Mouse (Mus musculus) kidney, embryonic 15.5 days (tissue): ENCODE data around the gene Btbd3. TPM values are rescaled to one million over a fixed set of nuclear protein-coding genes. Genes with fewer than 3 reads are reported as not detected.

Experiments used
- ATAC-seq: fragments of 200-750 bp; cut with Nextera tagmentation; replicated peaks from 2 replicates; pipeline ENCODE4 v1.8.0; 2017; ENCODE audit warnings: moderate TSS enrichment; ENCODE audit not compliant: low FRiP score
- H3K27ac ChIP-seq: fragments of 300-500 bp; sonication (generic); 2 replicates; pipeline ENCODE4 v1.5.1; 2015; ENCODE audit warnings: mild to moderate bottlenecking, inconsistent platforms
- H3K27me3 ChIP-seq: fragments of 300-500 bp; sonication (generic); 2 replicates; pipeline ENCODE4 v1.6.1; 2015; ENCODE audit warnings: inconsistent platforms
- H3K36me3 ChIP-seq: fragments of 300-500 bp; sonication (generic); 2 replicates; pipeline ENCODE4 v1.6.1; 2015; ENCODE audit warnings: inconsistent platforms
- H3K4me1 ChIP-seq: fragments of 300-500 bp; sonication (generic); 2 replicates; pipeline ENCODE4 v1.6.1; 2015; ENCODE audit warnings: inconsistent platforms
- H3K4me2 ChIP-seq: fragments of 300-500 bp; sonication (generic); 2 replicates; pipeline ENCODE4 v1.6.1; 2015; ENCODE audit warnings: moderate library complexity, mild to moderate bottlenecking, inconsistent platforms
- H3K4me3 ChIP-seq: fragments of 300-500 bp; sonication (generic); replicated peaks from 2 replicates; pipeline ENCODE4 v1.5.1; 2015; ENCODE audit warnings: mild to moderate bottlenecking, inconsistent platforms
- H3K9ac ChIP-seq: fragments of 300-500 bp; sonication (generic); 2 replicates; pipeline ENCODE4 v1.6.1; 2015; ENCODE audit warnings: mild to moderate bottlenecking, inconsistent platforms
- H3K9me3 ChIP-seq: fragments of 300-500 bp; sonication (generic); replicated peaks from 2 replicates; pipeline ENCODE4 v1.6.1; 2016; ENCODE audit warnings: inconsistent platforms
- WGBS: fragments of 180-500 bp; shearing (Covaris S2); methylation state at CpG from one replicate; pipeline ENCODE4 v1.1.7; 2015; ENCODE audit warnings: mixed read lengths; 5-methylcytosine and 5-hydroxymethylcytosine counted together
- polyA plus RNA-seq: library from polyadenylated mRNA; unstranded; fragments of >200 nt; fragmentation: Nextera tagmentation; extraction: Ambion mirVana; gene quantifications from 2 replicates; pipeline ENCODE4 v1.2.1, GENCODE M21; 2015

Gene Btbd3
- polyA plus RNA-seq, 1 experiment from 2014 or later = 17.4 TPM

DNA sequence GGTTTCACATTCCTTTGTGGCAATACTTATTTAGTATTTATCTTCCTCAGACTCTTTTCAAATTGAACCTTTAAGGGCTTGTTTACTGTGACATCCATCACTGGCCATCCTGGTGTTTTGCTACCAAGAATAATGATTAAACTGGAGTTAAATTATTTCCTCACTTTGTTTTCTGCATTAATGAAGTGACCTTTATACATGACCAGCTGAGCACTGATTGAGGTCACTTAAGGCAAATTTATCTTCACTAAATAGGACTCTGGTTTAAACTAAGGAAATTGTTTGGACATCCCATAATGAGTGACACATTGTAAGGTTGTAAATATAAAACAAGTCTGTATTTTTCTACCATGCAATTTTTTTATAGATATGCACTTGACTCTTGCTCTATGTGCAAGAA, 235.8 kb downstream of the Btbd3 start:
- H3K4me2 ChIP-seq = no peak overlapping the region
- no peaks in the 10 kb centered on the region for H3K9me3 ChIP-seq
- no peak for ATAC-seq
- no peak overlapping the region for H3K27ac ChIP-seq
- H3K4me3 ChIP-seq = no peak overlapping the region
- H3K27me3 ChIP-seq = no peaks in the 10 kb centered on the region
- no peaks in the 10 kb centered on the region for H3K36me3 ChIP-seq
- H3K9ac ChIP-seq = no peak overlapping the region
- H3K4me1 ChIP-seq = no peaks in the 10 kb centered on the region

DNA sequence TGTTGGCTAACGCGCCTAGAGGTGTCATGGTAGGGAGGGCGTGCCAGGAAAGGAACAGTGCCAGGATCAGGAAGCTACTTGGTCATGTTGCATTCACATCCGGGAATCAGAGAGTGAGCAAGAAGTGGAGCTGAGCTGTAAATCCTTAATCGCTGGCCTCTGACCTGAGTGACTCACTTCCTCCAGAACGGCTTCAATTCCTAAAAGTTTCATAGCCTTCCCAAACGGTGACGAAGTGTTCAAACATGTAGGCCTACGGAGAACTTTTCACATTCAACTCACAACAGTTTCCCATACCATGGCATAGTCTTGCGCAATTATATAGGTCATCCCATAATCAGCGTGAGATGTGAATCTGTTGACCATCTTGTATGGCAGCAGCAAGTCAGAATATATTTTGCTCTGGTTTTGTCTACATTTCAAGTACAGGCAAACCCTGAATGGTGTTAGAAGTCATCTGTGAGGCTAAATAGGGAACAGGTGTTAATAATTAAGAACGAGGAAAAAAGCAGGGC, 247.6 kb downstream of the Btbd3 start:
- 77% methylated on average over 12 of the region's 12 CpGs for WGBS
- Histone ChIP-seq H3K4me2 (no peak overlapping the region), H3K4me1 (no peaks in the 10 kb centered on the region), H3K4me3 (no peak overlapping the region), H3K36me3 (no peaks in the 10 kb centered on the region), H3K9me3 (no peaks in the 10 kb centered on the region), H3K27me3 (no peaks in the 10 kb centered on the region), H3K27ac (no peak overlapping the region), H3K9ac (no peak overlapping the region)
- no peak for ATAC-seq

DNA sequence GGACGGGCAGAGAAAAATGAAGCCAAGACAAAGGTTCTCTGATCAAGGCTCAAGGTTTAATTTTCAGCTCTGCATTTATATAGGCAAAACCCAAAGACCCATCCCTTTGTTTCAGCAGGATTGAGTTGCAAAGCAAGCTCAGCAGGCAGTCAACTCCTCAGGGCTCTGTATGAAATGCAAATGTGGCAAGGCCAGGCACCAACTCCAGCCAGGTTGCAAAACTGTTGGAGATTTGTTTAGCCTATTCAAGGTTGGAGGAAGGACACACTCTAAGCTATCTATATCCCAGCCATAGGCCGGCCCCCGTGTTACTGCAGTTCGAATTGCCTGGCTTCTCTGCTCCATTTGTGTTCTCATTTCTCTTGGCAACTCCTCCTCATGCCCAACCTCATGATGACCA, 259.2 kb downstream of the Btbd3 start:
- Histone ChIP-seq H3K4me2 (no peak overlapping the region), H3K27ac (no peak overlapping the region), H3K9ac (no peak overlapping the region), H3K36me3 (no peaks in the 10 kb centered on the region), H3K4me1 (no peaks in the 10 kb centered on the region), H3K4me3 (no peak overlapping the region), H3K9me3 (no peaks in the 10 kb centered on the region), H3K27me3 (no peaks in the 10 kb centered on the region)
- WGBS = 43% methylated on average over 4 of the region's 4 CpGs
- ATAC-seq = no peak

GRCm38 (mm10) chr2:138528461-138528860, 272.1 kb downstream of the Btbd3 start:
- WGBS = 76% methylated on average over 1 of the region's 1 CpGs
- H3K9ac ChIP-seq = no peak overlapping the region

GRCm38 (mm10) chr2:138531160-138531967, 275.0 kb downstream of the Btbd3 start:
- no peak overlapping the region for H3K27ac ChIP-seq
- no peaks in the 10 kb centered on the region for H3K9me3 ChIP-seq
- H3K4me2 ChIP-seq = no peak overlapping the region
- 71% methylated on average over 5 of the region's 5 CpGs for WGBS
- ATAC-seq = no peak
- H3K36me3 ChIP-seq = no peaks in the 10 kb centered on the region
- H3K4me1 ChIP-seq = no peaks in the 10 kb centered on the region
- no peak overlapping the region for H3K4me3 ChIP-seq
- H3K27me3 ChIP-seq = no peaks in the 10 kb centered on the region
- H3K9ac ChIP-seq = no peak overlapping the region

More at GRCm38 (mm10) chr2:138528461-138528860, 272.1 kb downstream of the Btbd3 start:
- Histone ChIP-seq H3K27me3 (no peaks in the 10 kb centered on the region), H3K36me3 (no peaks in the 10 kb centered on the region), H3K9me3 (no peaks in the 10 kb centered on the region), H3K4me3 (no peak overlapping the region), H3K4me2 (no peak overlapping the region), H3K27ac (no peak overlapping the region), H3K4me1 (no peaks in the 10 kb centered on the region)
- no peak for ATAC-seq

DNA sequence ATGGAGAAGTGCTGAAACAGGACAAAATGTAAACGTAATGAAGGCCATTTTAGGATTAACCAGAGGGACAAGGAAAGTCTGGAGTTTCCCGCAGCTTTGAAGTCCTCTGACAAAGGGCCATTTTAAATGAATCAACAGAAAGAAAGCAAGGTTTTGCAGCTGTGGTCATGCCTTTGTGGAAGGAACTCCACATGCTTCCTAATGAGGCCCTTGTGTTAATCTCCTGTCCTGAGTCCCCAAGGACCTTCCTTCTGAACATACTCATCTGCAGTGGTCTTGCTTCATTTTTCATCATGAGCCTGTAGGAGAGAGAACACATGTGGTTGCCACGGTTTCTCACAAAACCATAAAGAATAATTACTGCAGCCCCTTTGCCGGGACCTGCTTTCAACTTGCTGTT, 275.6 kb downstream of the Btbd3 start:
- Histone ChIP-seq H3K4me3 (no peak overlapping the region), H3K9me3 (no peaks in the 10 kb centered on the region), H3K4me1 (no peaks in the 10 kb centered on the region), H3K36me3 (no peaks in the 10 kb centered on the region), H3K9ac (no peak overlapping the region), H3K27ac (no peak overlapping the region), H3K27me3 (no peaks in the 10 kb centered on the region), H3K4me2 (no peak overlapping the region)
- no peak for ATAC-seq
- 57% methylated on average over 4 of the region's 4 CpGs for WGBS

DNA sequence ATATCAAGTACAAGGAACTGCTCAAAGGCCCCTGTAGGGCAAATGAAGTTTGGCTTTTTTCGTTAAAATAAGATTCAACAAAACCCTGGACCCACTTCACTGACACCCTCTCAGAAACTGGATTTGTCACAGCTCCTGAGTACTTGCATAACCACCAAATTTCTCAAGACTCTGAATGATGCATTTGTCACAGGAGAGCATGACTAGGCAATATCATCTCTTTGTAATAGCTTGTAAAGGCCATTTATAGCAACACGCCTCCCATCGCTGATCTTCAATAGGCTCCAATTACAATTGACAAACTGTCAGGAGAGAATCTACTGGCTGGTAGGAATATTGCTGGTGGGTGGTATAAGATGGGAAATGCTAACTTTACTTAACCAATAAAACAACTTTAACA, 283.3 kb downstream of the Btbd3 start:
- WGBS = 87% methylated on average over 3 of the region's 3 CpGs
- Histone ChIP-seq H3K4me2 (no peak overlapping the region), H3K9ac (no peak overlapping the region), H3K9me3 (no peaks in the 10 kb centered on the region), H3K4me1 (no peaks in the 10 kb centered on the region), H3K36me3 (no peaks in the 10 kb centered on the region), H3K27ac (no peak overlapping the region), H3K27me3 (no peaks in the 10 kb centered on the region), H3K4me3 (no peak overlapping the region)
- ATAC-seq = no peak

DNA sequence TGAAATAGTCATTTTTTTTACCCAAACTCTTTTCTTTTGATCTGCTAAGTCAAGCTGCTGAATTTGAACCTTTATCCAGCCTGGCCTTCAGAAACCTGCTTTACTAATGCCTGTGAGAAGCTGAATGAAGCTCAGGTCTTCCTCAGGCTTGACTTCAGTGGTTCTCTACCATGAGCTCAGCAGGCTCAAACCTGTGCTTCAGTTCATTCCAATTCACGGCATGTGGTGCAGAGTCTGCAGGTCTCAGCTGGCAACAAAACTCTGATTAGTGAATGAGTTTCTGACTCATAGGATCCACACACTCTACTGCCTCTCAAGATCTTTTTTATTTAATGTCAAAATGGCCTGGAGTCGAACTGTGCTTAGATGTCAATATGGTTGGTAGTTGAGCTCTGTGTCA, 292.6 kb downstream of the Btbd3 start:
- 75% methylated on average over 2 of the region's 2 CpGs for WGBS

DNA sequence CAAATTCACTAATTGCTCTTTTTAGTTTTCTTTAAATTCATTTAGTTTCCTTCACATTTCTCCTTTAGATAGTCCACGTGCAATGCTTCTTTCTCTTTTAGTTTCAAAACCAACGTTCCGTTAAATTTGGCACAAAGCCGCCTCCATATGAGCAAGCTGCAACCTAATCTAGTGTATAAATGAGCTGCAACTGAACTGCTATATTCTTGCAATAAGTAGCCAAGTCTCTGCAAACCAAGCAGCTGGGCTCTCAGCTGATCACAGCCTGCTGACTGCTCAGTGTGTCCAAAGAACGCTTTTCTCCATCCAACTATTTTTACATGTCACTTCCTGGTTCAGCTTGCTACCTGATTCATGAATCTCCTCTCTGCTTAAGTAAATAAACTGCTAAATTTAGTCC, 295.2 kb downstream of the Btbd3 start:
- H3K4me2 ChIP-seq = no peak overlapping the region
- no peaks in the 10 kb centered on the region for H3K27me3 ChIP-seq
- H3K27ac ChIP-seq = no peak overlapping the region
- H3K9ac ChIP-seq = no peak overlapping the region
- no peaks in the 10 kb centered on the region for H3K36me3 ChIP-seq
- H3K9me3 ChIP-seq = no peaks in the 10 kb centered on the region
- 0 out of 2 replicates have a peak, but pooled peaks cover 2% of the 10 kb centered on the region for H3K4me1 ChIP-seq
- peak; percentile 74; the same call in 1 of the 2 replicates for ATAC-seq
- H3K4me3 ChIP-seq = no peak overlapping the region
- WGBS = 45% methylated on average over 5 of the region's 5 CpGs

More for the DNA sequence above, 292.6 kb downstream of the Btbd3 start:
- no peak for ATAC-seq
- no peaks in the 10 kb centered on the region for H3K36me3 ChIP-seq
- H3K4me2 ChIP-seq = no peak overlapping the region
- H3K27ac ChIP-seq = no peak overlapping the region
- no peaks in the 10 kb centered on the region for H3K27me3 ChIP-seq
- H3K9ac ChIP-seq = no peak overlapping the region
- H3K4me1 ChIP-seq = 0 out of 2 replicates have a peak, but pooled peaks cover 2% of the 10 kb centered on the region
- H3K4me3 ChIP-seq = no peak overlapping the region
- H3K9me3 ChIP-seq = no peaks in the 10 kb centered on the region

DNA sequence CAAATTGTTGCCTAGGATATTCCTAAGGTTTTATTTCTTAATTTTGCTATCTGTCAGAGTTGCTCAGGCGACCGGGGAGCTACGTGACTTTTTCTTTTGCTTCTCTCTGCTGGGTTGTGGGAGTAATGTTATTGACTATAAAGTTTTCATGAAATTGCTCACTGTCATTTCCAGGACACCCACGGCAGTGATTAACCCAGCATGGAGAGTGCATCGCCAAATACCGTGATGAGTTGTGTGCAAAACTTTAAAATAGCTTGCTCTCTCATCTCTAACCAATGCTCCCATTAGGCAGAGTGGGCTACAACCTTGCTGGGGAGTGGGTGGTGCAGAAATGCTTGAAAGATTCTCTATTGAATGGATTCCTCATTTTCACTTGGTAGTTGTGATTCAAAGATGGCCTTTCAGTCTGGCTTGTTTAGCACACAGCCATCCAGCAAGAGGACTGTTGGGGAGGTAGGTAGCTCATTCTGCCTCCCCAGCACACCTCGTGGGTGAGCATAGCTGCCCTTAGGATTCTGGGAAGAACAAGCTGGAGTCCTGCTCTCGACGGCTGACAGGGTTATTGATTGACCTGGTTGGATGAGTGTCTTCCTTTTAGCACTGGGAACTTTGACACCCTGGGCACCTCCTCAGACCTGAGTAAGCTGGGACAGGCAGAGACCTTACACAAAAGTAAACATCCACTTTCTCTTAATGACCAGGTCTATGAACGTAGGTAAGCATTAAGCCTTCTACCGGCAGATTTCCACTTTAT, 298.9 kb downstream of the Btbd3 start:
- WGBS = 69% methylated on average over 11 of the region's 11 CpGs

GRCm38 (mm10) chr2:138585930-138586329, 329.6 kb downstream of the Btbd3 start:
- ATAC-seq = no peak
- Histone ChIP-seq H3K9me3 (no peaks in the 10 kb centered on the region), H3K36me3 (no peaks in the 10 kb centered on the region), H3K27me3 (no peaks in the 10 kb centered on the region), H3K9ac (no peak overlapping the region), H3K4me3 (no peak overlapping the region), H3K4me1 (no peaks in the 10 kb centered on the region), H3K4me2 (no peak overlapping the region), H3K27ac (no peak overlapping the region)
- 78% methylated on average over 2 of the region's 2 CpGs for WGBS

More for the DNA sequence above, 298.9 kb downstream of the Btbd3 start:
- no peak overlapping the region for H3K9ac ChIP-seq
- no peak overlapping the region for H3K4me2 ChIP-seq
- peak; percentile 54; the same call in 1 of the 2 replicates for ATAC-seq
- H3K36me3 ChIP-seq = no peaks in the 10 kb centered on the region
- H3K4me3 ChIP-seq = no peak overlapping the region
- H3K27me3 ChIP-seq = no peaks in the 10 kb centered on the region
- no peaks in the 10 kb centered on the region for H3K9me3 ChIP-seq
- H3K4me1 ChIP-seq = 0 out of 2 replicates have a peak, but pooled peaks cover 2% of the 10 kb centered on the region
- no peak overlapping the region for H3K27ac ChIP-seq

DNA sequence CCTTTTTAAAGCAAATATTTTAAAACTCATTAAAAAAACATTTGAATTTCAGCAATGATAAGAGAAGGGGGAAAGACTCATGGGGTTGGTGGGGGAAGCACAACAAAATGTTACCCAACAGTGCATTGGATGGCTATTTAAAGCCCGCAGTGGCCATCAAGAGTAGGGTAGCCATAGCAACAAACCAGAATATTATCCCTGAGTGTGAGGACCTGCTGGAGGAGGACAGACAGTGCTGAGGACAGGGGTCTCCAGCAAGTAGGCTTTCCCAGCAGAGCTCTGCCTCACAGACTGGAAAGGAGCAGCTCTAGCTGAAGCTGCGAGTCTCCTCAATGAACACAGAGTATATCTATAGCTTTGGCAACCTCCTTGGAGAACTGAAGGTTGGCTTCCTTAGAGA, 331.0 kb downstream of the Btbd3 start:
- H3K4me2 ChIP-seq = no peak overlapping the region
- H3K4me3 ChIP-seq = no peak overlapping the region
- H3K27ac ChIP-seq = no peak overlapping the region
- no peaks in the 10 kb centered on the region for H3K9me3 ChIP-seq
- no peak for ATAC-seq
- H3K9ac ChIP-seq = no peak overlapping the region
- no peaks in the 10 kb centered on the region for H3K4me1 ChIP-seq
- no peaks in the 10 kb centered on the region for H3K36me3 ChIP-seq
- 95% methylated on average over 2 of the region's 2 CpGs for WGBS
- no peaks in the 10 kb centered on the region for H3K27me3 ChIP-seq
